Mouse (Mus musculus) CD4-positive helper T cell, adult 2 months (primary cell): ENCODE measurements at regions not wholly inside any gene's neighbourhood (a gene's known extent, or its start where the extent isn't known, plus 50 kb on each side); places are given as distances from the start of the nearest gene placed in this dataset.
A peak's percentile ranks its signal among the peaks of the same experiment; 100 is the strongest.

ENCODE experiments used
- DNase-seq: peaks from one replicate; pipeline ENCODE4 v3.0.0-alpha.2; 2012; ENCODE audit warnings: low read depth, missing footprints, low spot score

DNA sequence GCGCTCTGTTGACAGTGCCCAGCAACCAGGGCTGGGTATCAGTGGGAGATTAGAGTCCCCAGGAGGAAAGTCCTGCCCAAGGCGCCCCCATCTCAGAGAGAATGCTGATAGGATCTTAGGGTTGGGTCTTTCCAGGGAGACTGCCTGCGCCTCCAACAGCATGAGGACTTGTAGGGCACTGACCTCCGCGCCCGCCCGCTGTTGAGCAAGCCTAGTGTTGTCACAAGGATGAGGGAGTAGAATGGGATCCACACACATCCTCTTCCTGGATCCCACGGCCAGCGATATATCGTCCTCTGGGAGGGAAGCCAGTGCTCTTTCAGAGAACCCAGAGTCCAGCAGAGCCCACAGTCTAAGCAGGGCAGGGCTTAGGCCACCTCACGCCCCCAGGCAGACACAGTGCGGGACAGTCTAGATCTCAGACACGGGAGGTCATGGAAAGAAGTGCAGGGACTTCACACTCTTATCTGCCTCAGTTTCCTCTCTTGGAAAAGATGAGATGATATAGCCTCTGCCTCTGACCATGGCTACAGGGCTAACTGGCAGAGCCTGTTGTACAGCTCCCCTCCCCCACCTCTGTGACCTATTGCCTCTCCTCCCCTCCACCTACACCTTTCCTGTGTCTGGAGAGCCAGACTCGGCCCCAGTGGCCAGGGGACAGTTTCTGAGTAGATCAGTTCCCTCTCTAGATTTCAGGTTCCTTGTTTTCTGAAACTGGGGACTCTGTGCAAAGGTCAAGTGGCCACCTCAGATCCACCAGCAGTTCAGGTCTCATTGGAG lies 52.0 kb upstream of the Dusp5 start:
- DNase-seq, result no peak

DNA sequence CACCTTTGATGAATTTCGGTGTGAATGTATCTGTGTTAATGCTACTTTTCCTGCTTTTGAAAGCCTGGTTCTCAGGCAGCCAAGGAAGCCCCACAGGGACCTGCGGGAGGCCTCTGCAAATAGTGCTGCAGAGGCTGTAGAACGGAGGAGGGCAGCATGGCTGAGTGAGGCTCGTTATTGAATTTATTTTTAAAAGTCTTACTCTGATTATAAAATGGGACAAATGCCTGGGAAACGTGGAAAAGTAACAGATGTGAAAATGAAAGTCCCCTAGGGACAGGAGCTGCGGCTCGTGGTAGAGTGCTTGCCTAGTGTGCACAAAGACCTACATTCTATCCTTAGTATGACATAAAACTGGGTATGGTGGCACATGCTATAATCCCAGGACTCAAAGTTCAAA lies 59.7 kb upstream of the Dusp5 start:
- DNase-seq, result no peak

DNA sequence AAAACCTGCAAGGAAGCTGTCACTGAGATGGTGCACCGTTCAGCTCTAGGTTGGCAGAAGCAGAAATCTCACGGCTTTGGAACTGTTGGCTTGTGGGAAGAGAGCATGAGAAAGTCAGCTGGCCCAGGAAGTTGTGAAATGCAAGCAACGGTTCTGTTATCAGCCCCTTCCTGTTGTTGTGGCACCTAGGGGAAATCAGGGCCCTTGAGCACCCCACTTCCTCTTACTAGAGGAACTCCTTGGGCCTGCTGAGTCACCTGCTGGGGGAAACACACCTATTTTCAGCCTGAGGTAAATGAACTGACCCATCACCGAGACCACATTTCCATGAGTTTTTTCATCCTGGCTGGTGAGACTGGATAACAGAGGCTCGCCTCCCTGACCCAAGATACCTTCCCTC lies 64.2 kb upstream of the Dusp5 start:
- peak; percentile 87 for DNase-seq

DNA sequence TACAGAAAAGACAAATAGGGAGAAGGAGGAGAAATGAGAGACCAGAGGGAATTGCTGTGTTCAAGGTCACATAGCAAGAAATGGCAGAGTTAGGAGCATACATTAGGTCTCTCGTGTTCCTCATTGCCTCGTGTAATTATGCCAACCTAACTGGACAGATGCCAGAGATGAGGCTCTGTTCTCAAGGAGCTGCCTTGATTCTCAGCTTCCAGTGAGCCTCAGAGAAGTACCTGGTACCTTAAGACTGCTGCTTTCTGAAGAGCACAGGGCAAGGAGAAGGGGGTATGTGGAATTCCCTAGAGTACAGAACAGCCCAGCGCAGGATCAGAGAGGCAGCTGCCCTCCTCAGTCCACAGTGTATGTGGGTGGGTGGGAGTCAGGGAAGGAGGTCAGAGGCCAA lies 64.8 kb upstream of the Dusp5 start:
- no peak for DNase-seq

DNA sequence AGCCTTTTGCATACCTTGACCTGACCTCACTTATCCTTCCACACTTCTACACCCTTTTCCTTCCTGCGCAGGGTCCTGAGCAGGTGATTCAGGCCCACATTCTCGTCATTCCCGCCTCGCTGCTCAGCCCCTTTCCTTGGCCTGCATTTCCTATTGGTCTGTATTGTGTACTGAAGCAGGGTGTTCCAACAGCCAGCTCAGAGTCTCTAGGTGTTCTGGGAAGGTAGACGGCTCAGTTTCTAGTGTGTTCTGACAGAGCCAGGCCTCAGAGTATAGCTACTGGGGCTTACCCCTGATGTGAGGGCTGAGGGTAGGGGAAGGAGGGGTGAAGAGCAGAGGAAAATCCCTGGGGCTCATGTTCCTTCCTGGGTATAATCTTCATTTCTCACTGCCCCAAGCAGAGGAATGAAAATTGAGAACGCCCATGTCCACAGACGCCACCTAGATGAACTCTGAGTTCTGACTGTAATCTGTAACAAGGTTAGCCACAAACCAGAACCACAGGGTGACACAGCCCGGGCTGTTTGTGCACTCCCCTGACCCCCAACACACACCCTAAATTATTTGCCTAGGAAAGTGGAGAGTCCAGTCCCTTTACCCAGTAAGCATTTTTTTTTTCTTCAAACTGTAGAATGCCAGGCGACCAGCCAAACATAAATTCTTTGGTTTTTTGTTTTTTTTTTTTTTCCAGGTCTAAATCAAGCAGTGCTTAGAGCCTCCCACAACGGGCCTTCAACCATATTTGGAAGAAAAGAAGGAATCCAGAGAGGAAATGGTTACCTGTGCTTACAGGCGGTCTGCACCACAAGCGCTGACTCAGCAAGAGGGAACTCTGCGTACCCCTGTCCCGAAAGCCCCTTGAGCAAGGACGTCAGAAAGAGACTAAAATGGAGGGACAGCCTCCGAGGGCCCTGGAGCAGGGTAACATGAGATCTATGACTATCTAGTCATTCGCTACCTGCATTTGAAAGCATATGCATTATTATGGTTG lies 67.6 kb upstream of the Dusp5 start:
- peak; percentile 81 for DNase-seq

DNA sequence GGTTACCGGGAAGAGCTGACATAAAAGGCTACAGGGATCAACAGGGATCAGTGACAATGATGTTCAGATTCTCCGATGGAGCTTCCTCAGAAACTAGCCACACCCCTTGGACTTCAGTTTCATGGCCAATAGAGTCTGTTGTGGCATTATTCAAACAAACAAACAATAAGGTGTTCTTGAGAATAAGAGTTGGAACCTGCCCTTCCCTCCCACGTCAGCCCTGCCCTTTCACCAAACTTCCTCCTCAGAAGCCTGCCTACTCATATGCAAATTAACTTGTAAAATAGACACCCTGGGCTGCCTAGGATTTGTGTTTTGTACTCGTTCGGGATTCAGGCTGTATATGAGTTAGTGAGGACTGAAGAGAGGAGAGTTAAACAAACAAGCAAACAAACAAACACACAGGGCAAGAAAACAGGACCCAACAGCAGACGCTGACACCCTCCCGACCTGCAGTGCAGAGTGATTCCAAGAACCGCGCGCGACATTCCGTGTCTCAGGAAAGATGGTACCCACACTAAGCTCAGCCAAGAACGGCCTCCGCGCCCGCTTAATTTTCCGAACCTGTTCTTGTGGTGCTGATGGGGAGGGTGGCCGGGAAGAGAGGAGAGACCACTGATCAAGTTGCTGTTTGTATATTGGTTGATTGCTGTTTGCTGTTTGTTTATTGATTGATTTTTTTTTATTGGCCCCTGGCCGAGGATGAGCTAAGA lies 68.4 kb upstream of the Dusp5 start:
- peak; percentile 76 for DNase-seq

DNA sequence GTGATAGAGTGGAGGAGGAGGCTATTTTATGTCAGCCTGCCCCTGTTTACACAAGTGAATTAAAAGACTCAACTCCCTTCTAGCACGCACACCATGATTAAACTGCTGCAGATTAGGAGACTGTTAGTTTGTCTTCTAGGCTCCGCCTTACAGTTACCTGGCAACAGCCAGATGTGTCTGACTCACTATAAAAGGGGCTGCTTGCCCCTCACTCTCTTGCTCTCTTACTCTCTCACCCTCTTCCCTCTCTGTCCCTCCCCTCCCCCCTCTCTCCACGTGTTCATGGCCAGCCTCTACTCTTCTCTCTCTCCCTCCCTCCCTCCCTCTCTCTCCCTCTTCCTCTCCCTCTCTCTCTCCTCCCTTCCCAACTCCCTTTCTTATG lies 69.0 kb upstream of the Smndc1 start:
- DNase-seq, result no peak

DNA sequence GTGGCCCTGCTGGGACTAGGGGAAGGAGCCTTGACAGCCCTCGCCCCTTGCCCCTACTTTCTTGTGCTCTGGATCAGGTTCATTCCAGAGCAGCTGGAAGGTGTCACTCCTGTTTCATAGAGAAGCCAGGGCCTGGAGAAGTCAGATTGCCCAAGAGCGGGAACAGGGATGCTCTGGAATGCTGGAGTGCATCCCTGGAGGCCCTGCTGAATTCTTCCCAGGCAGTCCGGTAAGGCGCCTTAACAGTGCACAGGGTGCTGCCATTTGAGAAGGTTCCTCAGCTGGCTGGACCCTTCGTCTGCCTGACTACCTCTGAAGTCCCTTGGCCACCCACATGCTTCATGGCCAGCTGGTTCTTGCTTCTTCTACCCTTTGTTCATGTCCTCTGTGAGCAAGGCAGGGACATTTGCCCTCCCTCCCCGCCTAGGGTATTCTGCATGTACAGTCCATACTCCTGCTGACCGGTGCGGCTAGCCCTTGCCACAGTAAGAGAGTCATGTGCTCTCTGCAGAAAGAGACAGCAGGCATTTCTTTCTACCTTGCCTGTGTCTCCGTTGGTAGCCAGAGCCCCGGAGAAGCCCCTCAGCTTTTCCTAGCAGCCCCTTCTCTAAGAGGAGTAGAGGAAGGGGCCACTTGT lies 68.5 kb upstream of the Smndc1 start:
- no peak for DNase-seq

DNA sequence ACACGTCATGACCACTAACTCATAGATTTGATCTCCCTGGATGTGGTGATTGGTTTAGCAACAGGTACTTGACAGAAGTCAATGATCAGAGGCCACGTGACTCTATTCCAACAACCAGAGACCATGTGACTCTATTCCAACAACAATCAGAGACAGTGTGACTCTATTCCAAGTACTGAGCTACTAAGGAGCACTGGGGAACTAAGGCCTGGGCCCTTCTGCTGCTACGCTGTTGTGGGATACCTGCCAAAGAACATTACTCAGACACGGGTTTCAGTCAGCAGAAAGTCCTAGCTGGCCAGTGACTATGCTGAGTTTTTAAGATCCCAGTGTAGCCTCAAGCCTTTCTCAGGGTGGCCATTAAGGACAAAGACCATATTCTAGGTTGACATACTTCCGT lies 66.3 kb upstream of the Smndc1 start:
- DNase-seq, result no peak

DNA sequence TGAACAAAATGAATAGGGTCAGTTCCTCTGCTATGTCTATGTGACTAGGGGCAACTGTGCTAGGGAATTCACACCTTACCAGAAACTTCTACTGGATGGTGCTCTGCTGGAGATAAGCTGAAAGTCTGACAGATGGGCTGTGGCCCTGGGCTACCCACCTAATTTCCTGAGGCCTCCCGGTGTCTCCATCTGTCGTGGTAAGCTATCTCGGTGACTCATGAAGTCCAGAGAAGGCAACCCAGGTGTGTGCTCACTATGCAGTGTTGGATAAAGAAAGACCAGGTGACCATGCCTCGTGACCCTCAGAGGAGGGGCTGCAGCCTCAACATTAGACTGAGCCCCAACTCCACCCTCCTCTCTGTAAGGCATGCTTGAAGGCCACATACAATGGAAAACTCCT lies 64.2 kb upstream of the Smndc1 start:
- no peak for DNase-seq

DNA sequence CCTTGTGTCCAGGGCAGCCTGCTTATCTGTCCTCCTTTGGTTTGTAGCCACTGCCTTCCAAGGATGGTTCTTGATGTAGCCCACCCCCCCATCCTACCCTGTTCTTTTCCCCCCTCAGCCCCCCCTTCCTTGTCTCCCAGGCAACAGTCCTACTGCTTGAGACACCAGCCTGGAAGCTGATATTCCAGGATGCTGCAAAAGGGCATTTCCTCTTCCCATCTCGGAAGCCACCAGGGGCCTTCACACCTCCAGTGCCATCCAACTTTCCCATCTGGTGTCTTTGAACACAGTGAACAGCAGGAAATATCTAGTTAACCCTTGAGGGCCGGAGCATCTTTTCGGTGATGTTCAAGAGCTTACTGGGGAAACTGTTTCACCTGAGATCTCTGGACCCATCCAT lies 63.7 kb upstream of the Smndc1 start:
- DNase-seq, result no peak

DNA sequence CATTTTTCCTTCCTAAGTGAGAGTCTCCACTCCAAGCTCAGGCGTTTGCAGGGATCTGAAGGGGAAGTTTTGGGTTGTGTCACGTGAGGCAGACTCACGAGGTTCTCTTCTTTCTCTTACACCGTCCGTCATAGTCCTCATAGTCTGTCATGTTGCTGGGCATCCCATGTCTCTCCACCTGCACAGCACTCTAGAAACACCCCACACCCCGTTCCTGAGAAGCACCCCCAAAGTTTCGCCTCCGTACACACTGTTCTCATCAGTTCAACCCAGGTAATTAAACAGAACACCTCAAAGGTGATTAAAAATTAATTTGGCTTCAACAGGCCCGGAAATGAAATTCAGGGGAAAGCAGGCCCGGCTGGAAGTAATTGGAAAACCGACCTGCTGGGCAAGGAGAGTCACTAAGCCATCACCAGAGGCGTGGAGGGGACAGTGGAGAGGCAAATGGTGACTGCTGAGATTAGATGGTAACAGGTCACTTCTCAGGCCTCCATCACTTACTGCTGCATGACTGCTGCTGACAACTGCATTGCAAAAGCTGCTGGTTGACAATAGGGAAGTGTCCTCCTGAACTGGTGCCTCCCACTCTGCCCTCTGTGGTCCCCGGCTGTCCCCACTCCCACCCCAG lies 63.1 kb upstream of the Smndc1 start:
- DNase-seq, result no peak

DNA sequence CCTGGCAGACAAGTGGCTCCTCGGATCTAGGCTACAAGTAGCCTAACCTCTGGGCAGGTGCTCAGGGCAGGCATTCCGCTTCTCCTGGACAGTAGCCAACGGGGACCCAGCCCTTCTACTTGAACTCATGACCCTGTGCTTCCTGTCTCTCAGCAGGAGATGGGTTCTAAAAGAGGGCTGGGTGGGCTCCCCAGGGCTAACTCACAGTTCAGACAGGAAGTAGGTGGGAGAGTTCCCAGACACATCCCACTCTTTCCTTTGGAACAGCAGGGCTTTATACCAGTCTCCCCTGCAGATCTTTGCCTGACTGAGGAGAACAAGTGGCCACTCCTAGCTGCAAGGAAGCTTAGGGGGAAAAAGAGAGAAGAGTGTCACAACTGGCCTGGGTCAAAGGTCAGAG lies 62.0 kb upstream of the Smndc1 start:
- DNase-seq, result no peak

DNA sequence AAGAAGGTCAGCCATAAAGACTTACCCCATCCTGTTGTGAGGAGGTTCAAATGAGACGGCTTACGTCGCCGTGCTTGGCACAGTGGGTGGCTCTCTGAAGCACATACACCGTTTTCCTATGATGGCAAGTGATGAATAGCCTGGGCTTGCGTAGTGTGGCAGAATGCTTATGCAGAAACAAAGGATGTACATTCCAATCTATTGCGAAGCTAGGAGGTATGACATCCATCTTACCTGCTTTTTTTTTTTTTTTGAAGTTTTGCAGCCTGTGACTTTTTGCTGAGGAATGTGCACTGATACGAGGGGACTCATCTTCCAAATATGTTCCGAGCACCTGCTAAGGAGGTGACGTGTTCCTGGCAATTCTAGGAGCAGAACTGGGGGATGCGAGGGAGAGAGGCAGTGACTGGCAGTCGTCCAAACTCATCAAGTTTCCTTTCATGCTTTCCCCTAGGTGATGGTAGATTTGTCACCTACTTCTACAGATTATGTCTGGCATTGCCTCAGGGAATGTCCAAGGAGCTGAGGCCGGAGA lies 61.1 kb upstream of the Smndc1 start:
- DNase-seq, result no peak

DNA sequence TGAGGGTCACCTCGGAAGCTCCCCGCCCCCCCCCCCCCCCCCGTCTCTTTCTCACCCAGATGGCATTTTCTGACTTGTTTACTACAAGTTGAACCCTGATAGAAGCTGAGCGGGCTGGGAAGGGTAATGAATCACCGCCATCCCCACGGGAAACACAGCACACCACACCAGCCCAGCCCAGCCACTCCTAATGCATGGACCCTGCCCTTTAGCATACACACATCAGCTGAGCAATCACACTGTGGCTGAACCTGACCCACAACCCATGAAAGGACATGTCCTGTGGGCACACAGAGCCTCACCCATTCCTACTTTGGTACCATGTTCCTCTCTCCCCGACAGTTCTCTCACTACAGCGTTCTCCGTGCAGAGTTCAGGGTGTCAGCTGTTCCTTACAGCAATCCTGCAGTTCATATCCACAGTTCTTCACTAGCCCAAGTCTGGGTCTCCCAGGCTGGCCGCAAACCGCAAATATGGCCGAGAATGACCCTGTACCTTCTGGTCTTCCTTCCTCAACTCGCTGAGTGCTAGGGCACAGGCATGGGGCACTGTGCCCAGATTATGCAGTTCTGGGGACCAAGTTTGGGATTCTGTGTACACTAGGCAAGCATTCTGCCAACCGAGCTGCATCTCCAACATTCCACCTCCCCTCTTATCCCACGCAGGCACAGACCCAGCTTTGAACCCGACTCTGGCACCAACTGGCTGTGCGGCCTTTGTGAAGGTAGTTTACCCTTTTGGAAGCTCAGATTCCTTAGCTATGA lies 60.4 kb upstream of the Smndc1 start:
- DNase-seq, result no peak

DNA sequence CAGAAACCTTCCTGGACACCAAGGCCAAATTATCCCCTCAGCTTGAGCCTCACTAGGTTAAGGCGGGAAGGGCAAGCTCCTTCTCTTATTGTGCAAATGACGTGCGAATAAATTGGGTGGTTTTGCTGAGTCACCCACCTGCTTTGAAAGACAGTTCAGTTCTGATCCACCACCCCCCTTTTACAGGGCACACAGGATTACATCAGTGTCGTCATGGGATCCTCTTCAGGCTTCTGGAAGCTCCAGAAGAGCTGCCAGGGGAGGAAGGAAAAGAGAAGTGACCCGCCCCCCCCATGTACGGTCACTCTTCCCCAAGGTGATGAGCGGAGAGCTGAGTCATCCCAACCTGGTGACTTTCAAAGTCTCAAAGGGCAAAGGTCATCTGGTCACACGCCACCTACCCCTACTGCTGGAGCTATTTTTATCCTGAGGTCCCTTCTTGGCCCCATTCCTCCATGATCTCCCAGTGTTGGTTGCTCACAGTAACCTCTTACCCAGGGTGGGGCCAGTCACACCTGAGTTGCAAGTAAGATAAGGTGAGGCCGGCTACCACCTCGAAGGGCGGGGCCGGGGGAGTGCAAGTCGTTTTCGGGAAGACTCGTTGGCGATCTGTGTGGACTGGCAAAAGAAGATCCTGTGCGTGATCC lies 58.9 kb upstream of the Smndc1 start:
- DNase-seq, result no peak

DNA sequence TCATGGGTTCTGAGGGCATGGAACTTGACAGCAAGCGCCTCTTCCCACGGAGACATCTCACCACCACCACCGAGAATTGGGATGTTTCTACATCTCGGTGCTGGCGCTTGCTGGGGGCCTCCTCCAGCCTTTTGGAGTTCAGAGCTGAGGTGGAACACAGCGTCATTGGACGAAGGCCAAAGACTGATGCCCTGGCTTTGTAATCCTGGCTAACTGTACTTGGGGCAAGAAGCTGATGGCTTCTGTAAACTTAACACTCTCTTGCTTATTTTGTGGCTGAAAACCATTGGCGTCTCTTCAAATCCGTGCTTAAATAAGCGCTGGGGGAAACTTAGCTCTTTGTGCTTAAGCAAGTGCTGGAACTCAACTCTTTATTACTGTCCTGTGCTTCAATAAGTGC lies 57.8 kb upstream of the Smndc1 start:
- DNase-seq, result no peak

DNA sequence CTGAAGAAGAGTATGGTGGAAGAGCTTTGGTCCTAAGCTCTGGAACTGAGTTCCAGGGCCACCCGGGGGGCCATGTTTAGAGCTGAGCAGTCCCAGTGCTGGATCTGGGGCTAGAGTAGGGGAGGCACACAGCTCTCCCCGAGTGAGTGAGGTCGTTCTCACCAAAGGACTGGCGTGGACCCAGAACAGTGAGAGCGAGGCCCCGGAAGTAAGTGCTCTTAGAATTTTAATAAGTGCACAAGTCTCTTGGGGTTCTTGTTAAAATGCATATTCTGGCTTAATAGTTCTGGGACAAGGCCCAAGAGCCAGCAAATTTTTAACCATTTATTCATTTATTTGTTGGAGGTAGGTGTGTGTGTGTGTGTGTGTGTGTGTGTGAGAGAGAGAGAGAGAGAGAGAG lies 57.4 kb upstream of the Smndc1 start:
- no peak for DNase-seq

DNA sequence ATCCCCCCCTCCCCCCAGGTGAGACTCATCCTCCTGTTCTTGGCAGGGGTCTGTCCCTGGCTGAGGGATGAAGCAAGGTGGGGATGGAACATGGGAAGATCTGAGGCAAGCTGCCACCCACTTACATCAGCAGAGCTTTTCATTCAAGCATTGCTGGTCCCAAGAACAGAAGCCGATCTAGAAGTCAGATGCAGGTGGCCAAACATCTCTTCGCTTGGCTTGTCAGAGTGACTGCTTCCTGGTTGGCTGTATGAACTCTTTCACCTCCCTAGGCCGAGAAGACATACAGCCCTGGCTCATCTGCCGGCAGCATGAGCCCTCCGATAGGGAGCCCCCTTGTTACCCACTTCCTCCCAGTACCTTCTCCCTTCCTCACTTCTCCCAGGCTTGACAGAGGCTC lies 55.8 kb upstream of the Smndc1 start:
- no peak for DNase-seq

DNA sequence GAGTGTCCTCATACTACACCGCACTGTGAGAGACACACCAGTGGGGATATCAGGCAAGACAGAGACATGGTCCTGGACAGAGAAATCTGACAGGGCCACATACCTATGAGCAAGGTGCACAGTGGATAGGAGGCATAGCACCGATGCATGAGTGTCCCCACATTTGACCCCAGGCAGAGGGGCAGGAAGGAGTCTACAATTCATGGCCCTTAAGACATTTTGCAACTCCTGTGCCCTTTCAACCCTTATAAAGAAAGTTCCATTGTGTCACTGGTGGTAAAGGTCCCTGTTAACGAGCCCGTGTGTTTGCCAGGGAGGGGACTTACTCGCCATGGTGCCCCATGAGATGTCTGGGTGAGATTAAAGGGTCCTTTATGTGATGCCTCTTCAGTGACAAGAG lies 54.3 kb upstream of the Smndc1 start:
- peak; percentile 27 for DNase-seq
